Mouse (Mus musculus): Measurements from ENCODE around the gene Ctbp1.

The Ctbp1 gene

GRCm38 (mm10) chr5:33239934-33240333 lies 34.9 kb downstream of the Ctbp1 start:
- no peak for DNase-seq

DNA sequence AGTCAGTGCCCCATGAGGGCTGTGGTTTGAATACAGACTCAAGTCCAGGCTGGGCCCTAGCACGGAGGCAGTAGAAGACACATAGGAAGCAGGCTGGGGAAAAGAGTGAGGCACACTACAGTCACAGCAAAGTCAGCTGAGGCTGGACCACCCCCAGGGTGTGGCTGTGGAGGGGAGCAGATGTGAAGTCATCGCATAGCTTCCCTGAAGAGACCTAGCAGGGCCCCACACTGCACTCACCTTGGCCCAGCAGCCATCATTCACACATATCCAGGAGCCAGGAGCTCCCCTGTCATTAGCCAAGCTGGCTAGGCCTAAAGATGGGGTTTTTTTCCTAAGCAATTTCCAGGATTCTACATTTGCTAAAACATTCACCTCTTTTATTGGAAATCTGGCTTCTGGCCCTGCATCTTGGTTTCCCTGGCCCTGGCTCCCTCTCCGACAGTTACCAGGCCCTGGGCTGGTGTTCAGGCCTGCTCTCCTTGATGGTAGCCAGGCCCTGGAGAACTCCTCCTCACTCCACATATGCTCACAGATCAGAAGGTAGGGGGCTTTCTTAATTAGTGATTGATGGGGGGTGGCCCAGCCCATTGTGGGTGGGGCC lies 35.6 kb downstream of the Ctbp1 start:
- DNase-seq, result no peak

GRCm38 (mm10) chr5:33238256-33238645 lies 36.5 kb downstream of the Ctbp1 start:
- no peak for DNase-seq

DNA sequence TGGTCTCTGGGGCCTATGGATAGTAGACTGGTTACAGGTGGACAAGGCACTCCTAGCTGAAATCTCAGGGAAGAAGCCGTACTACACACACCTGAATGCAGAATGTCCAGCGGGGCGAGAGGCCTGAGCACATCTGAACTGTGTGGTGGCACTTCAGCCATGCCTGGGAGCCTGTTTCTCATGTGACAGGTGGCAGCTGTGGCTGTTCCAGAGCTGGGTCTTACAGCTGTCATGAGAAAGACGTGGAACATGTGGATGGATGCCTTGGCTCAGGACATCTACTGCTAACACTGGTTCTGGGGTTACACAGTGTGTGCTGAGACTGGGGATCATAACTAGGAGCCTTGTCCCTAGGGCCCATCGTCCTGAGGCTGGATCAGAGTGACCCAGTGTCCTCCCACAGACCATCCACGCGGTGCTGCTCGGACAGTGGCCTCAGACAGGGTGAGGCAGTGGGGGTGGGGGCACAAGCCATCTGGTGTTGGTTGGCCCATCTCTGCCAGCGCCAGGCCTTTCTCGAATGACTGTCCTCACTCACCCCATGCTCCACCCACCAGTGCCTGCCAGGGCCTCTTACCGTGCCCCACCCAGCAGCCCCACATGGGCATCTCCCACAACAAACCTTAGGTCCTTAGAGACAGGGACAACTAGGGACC lies 37.1 kb downstream of the Ctbp1 start:
- no peak for DNase-seq

DNA sequence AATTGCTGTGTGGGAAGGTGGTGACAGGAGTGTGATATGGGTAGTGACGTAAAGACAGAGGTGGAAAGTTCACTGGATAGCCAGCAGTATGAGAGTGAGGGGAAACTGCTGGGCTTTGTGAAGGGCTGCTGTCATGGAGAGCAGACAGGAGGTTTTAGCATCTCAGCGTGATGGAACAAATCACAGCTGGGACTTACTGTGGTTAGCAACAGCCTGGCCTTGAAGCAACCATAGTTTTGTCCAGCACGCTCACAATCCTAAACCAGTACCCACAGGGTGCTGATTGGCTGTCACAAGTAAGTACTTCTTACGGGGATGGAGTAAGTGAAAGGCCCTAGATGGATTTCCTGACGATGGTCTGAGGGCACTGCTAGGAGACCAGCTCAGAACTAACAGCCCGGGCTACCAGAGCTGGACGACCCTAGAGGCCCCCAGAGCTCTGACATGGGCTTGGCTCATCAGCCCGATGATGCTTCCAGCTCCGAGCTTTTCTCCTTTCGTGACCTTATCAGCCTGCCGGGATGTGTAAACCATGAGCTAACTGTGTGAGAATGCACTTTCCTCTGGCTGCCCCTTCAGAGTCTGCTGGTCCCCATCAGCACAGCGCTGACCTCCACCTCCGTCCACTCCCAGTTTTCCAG lies 40.3 kb downstream of the Ctbp1 start:
- no peak for DNase-seq

- no peak for DNase-seq
Measured at GRCm38 (mm10) chr5:33232791-33233190, 42.0 kb downstream of the Ctbp1 start.

GRCm38 (mm10) chr5:33230285-33230684 lies 44.5 kb downstream of the Ctbp1 start:
- DNase-seq, result no peak

DNA sequence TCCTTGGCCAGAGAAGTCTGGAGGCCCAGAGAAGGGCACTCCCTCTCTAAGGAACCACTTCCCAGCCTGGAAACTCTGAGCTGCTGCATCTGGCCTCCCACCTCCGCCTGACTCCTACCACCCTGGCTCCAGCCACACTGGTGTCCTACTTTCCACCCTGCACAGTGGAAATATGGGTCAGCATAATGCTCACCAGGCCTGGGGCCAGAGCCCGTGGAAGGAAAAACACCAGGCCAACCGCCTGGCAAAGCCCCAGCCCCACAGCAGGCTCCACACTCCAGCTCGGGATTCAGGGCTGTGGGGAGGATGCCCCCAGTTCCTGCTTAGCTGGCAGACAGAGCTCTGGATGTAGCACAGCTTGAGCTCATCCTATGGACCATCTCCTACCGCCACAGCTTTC lies 46.4 kb downstream of the Ctbp1 start:
- DNase-seq, result no peak

DNA sequence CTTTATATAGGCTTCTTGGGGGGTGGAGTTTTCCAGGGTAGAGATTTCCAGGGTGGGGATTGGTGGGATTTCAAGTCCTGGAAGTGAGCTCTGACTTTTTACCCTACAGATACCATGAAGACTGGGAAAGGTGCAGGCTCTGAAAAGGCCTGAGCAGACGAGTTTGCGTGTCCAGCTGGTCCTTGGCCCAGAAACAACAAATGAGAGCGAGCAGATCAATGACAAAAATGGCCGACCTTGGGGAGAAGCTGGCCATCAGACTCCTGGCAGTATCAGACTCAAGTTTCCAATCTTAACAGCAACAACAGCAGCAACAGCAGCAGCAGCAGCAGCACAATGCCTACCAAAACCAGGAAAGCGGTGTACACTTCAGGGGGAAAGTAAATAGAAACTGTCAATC lies 49.1 kb downstream of the Ctbp1 start:
- no peak for DNase-seq

GRCm38 (mm10) chr5:33224491-33224890 lies 50.3 kb downstream of the Ctbp1 start:
- no peak for DNase-seq

- no peak for DNase-seq
Measured at GRCm38 (mm10) chr5:33222841-33223744, 51.7 kb downstream of the Ctbp1 start.

DNA sequence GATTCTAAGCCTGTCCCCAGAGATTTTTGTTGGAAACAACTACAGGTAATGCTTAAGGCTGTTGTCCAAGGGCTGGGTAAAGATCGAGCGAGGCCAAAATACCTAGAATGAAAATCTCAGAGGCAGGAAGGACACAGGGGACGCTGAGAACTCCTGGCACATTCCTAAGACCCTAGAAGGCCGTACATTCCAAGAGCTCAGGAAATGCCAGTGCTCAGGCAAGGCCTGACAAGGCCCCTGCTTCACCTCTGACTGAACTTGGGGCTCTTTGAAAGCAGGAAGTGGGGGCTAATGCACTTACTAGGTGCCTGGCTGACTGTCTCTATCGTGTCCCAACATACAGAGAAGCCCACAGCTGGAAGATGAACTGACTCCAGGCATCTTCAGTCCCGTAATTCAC lies 52.4 kb downstream of the Ctbp1 start:
- DNase-seq, result no peak

GRCm38 (mm10) chr5:33220350-33221044 lies 54.3 kb downstream of the Ctbp1 start:
- no peak for DNase-seq

- DNase-seq, result no peak
Measured at GRCm38 (mm10) chr5:33219831-33220230, 55.0 kb downstream of the Ctbp1 start.

DNA sequence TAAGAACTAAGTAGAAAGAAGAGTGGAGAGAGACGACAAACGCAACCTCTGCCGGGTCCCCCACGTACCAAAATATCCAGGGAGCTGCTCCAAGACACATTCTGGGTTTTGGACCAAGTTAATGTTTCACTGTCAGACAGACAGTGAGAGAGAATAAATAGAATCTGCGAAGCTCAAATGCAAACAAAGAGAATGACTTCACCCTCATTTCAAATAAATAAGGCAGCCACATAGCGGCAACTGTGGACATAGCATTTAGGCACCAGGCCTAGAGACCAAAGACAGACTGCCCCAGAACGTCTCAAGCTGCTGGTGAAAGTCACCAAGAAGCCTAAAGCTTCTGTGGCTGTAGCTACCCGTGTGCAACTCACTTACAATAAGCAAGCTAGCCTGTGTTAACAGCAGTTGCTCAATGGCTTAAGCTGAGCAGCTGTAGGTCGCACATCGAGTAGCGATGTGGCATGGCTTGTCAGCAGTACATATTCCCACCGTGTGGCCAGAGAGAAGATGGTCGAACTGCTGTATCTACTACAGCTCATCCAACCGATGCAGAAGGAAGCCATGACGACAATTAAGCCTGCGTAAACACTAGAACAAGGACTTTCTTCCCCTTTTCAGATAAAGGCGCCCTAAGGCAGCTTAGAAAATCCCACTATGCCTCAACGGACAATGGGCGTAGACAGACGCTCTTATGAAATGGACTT lies 55.9 kb downstream of the Ctbp1 start:
- DNase-seq, result no peak

GRCm38 (mm10) chr5:33218081-33218480 lies 56.7 kb downstream of the Ctbp1 start, which contains the start of gene Spon2:
TSS of gene Spon2 (minus strand) at chr5:33218455.
- DNase-seq, result peak; percentile 79

DNA sequence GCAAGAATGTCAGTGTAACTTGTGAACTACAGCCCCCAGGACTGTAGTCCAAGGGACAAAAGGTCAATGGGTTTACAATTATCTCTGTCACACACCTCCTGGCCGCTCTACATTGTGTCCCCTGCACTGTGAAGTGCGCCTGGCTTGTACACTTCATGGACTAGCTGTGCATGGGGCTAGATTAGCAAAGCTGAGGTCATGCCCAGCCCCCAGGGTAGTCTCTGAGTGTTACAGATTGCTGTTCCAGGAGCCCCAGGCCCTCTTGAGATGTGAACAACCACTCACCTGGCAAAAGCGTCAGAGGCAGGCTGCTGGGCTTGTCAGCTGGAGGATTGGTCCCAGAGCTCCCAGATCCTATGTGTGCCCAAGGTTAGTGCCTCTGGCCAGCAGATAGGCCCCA lies 57.1 kb downstream of the Ctbp1 start:
- DNase-seq, result peak; percentile 30

GRCm38 (mm10) chr5:33214723-33215122 lies 60.1 kb downstream of the Ctbp1 start:
- DNase-seq, result no peak

DNA sequence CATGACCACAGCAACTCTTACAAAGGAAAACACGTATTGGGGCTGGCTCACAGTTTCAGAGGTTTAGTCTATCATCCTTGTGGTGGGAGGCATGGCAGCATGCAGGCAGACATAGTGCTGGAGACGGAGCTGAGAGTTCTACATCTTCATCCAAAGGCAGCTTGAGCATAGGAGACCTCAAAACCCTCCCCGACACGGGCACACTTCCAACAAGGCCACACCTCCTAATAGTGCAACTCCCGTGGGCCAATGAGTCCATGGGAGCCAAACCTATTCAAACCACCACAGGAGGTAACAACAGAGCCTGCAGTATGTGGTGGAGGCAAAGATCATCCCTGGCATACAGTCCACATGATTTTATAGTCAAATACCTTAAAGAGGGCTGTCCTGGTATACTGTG lies 63.5 kb downstream of the Ctbp1 start:
- no peak for DNase-seq

- no peak for DNase-seq
Measured at GRCm38 (mm10) chr5:33210515-33210914, 64.3 kb downstream of the Ctbp1 start.

GRCm38 (mm10) chr5:33208533-33209245 lies 66.1 kb downstream of the Ctbp1 start:
- no peak for DNase-seq

All from liver (tissue).